Mouse (Mus musculus) liver, postnatal 0 days (tissue): ENCODE measurements around the gene Tbc1d32.
A peak's percentile ranks its signal among the peaks of the same experiment; 100 is the strongest.

ENCODE experiments used
- CTCF ChIP-seq: sonication (generic); IDR thresholded peaks from 2 replicates; pipeline ENCODE4 v1.5.1; 2016; ENCODE audit warnings: antibody characterized with exemption, low read depth
- EP300 ChIP-seq: IDR thresholded peaks from 2 replicates; pipeline ENCODE4 v1.6.1; 2016; ENCODE audit warnings: antibody characterized with exemption, low read depth, mild to moderate bottlenecking

- TF ChIP-seq CTCF, result peak; percentile 77
- TF ChIP-seq EP300, result no peak
Observed at GRCm38 (mm10) chr10:55979898-55980521, 248.5 kb downstream of the Tbc1d32 start.
